Mouse (Mus musculus) lung, adult 2 months (tissue): ENCODE measurements at regions not wholly inside any gene's neighbourhood (a gene's known extent, or its start where the extent isn't known, plus 50 kb on each side); places are given as distances from the start of the nearest gene placed in this dataset.

ENCODE experiments used
- CTCF ChIP-seq: fragments of 200-500 bp; IDR thresholded peaks from 2 replicates; pipeline ENCODE4 v1.5.1; 2011; ENCODE audit warnings: mild to moderate bottlenecking, low read length, control low read depth; ENCODE audit not compliant: insufficient read depth
- POLR2A ChIP-seq: fragments of 200-500 bp; IDR thresholded peaks from 2 replicates; pipeline ENCODE4 v1.6.1; 2011; ENCODE audit warnings: low read depth, mild to moderate bottlenecking, control low read depth, low read length, borderline replicate concordance; ENCODE audit errors: extremely low read depth

- TF ChIP-seq CTCF (no peak), POLR2A (no peak)
Observed at GRCm38 (mm10) chr1:61301041-61302030, 323.6 kb downstream of the Icos start.
